Mouse (Mus musculus): ENCODE results near the gene Tbxas1. TPM values are rescaled to one million over a fixed set of nuclear protein-coding genes. Genes with fewer than 3 reads are reported as not detected.

Tbxas1 gene
- total RNA-seq, 2 experiments from 2014 or later = 2.3 TPM

GRCm38 (mm10) chr6:38915776-38916175 is 40.6 kb downstream of the Tbxas1 start:
- intact Hi-C loops (cut with DNase I) = loop anchor here (10.0 kb wide), 1 partner anchor 261 kb away; no protein-coding TSS in a partner anchor
- DNase-seq (ENCODE audit: low spot score in 2 of 2) = no peak

- intact Hi-C loops (cut with DNase I) = loop anchor here (10.0 kb wide), 1 partner anchor 262 kb away; no protein-coding TSS in a partner anchor
- no peak for DNase-seq (ENCODE audit: low spot score in 2 of 2)
These were observed 41.4 kb downstream of the Tbxas1 start for GRCm38 (mm10) chr6:38916571-38916970.

GRCm38 (mm10) chr6:38917415-38917814 is 42.2 kb downstream of the Tbxas1 start:
- intact Hi-C loops (cut with DNase I) = loop anchor here (10.0 kb wide), 1 partner anchor 263 kb away; no protein-coding TSS in a partner anchor
- no peak for DNase-seq (ENCODE audit: low spot score in 2 of 2)

GRCm38 (mm10) chr6:38918728-38919127 is 43.5 kb downstream of the Tbxas1 start:
- DNase-seq (ENCODE audit: low spot score in 2 of 2) = no peak
- intact Hi-C loops (cut with DNase I) = loop anchor here (10.0 kb wide), 1 partner anchor 264 kb away; no protein-coding TSS in a partner anchor

- intact Hi-C loops (cut with DNase I) = loop anchor here (10.0 kb wide), 1 partner anchor 264 kb away; no protein-coding TSS in a partner anchor
- DNase-seq (ENCODE audit: low spot score in 2 of 2) = no peak
These were observed 44.0 kb downstream of the Tbxas1 start for GRCm38 (mm10) chr6:38919135-38919740.

GRCm38 (mm10) chr6:38920141-38920540 is 44.9 kb downstream of the Tbxas1 start:
- DNase-seq (ENCODE audit: low spot score in 2 of 2) = no peak
- intact Hi-C loops (cut with DNase I) = no loop called here

- no peak for DNase-seq (ENCODE audit: low spot score in 2 of 2)
- intact Hi-C loops (cut with DNase I) = no loop called here
These were observed 46.0 kb downstream of the Tbxas1 start for GRCm38 (mm10) chr6:38921095-38921809.

- intact Hi-C loops (cut with DNase I) = no loop called here
- no peak for DNase-seq (ENCODE audit: low spot score in 2 of 2)
These were observed 46.6 kb downstream of the Tbxas1 start for GRCm38 (mm10) chr6:38921810-38922116.

GRCm38 (mm10) chr6:38922517-38922916 is 47.3 kb downstream of the Tbxas1 start:
- intact Hi-C loops (cut with DNase I) = no loop called here

GRCm38 (mm10) chr6:38923450-38923849 is 48.2 kb downstream of the Tbxas1 start:
- intact Hi-C loops (cut with DNase I) = no loop called here

More at GRCm38 (mm10) chr6:38922517-38922916, 47.3 kb downstream of the Tbxas1 start:
- no peak for DNase-seq (ENCODE audit: low spot score in 2 of 2)

GRCm38 (mm10) chr6:38923870-38924817 is 48.9 kb downstream of the Tbxas1 start:
- no peak for DNase-seq (ENCODE audit: low spot score in 2 of 2)
- intact Hi-C loops (cut with DNase I) = no loop called here

More at GRCm38 (mm10) chr6:38923450-38923849, 48.2 kb downstream of the Tbxas1 start:
- no peak for DNase-seq (ENCODE audit: low spot score in 2 of 2)

GRCm38 (mm10) chr6:38925719-38926118 is 50.5 kb downstream of the Tbxas1 start:
- intact Hi-C loops (cut with DNase I) = no loop called here
- DNase-seq (ENCODE audit: low spot score in 2 of 2) = no peak

- intact Hi-C loops (cut with DNase I) = no loop called here
- no peak for DNase-seq (ENCODE audit: low spot score in 2 of 2)
These were observed 51.1 kb downstream of the Tbxas1 start for GRCm38 (mm10) chr6:38926135-38926962.

GRCm38 (mm10) chr6:38926963-38927361 is 51.8 kb downstream of the Tbxas1 start:
- intact Hi-C loops (cut with DNase I) = no loop called here
- no peak for DNase-seq (ENCODE audit: low spot score in 2 of 2)

- intact Hi-C loops (cut with DNase I) = no loop called here
- no peak for DNase-seq (ENCODE audit: low spot score in 2 of 2)
These were observed 53.3 kb downstream of the Tbxas1 start for GRCm38 (mm10) chr6:38928489-38928888.

- no peak for DNase-seq (ENCODE audit: low spot score in 2 of 2)
- intact Hi-C loops (cut with DNase I) = no loop called here
These were observed 60.8 kb downstream of the Tbxas1 start for GRCm38 (mm10) chr6:38936009-38936408.

- no peak for DNase-seq (ENCODE audit: low spot score in 2 of 2)
- intact Hi-C loops (cut with DNase I) = no loop called here
These were observed 63.2 kb downstream of the Tbxas1 start for GRCm38 (mm10) chr6:38938421-38938820.

- intact Hi-C loops (cut with DNase I) = no loop called here
- DNase-seq (ENCODE audit: low spot score in 2 of 2) = no peak
These were observed 63.9 kb downstream of the Tbxas1 start for GRCm38 (mm10) chr6:38939096-38939495.

GRCm38 (mm10) chr6:38941016-38941415 is 65.8 kb downstream of the Tbxas1 start:
- no peak for DNase-seq (ENCODE audit: low spot score in 2 of 2)
- intact Hi-C loops (cut with DNase I) = no loop called here
